Mouse (Mus musculus) kidney, adult 2 months (tissue): ENCODE results near the gene Olfr1154.

ENCODE experiments used
- CTCF ChIP-seq: fragments of 200-500 bp; conservative IDR thresholded peaks from 2 replicates; pipeline ENCODE4 v1.5.1; 2011; ENCODE audit warnings: low read depth, mild to moderate bottlenecking, control low read depth, low read length, moderate library complexity, mixed read lengths; ENCODE audit not compliant: insufficient read depth, insufficient read length
- POLR2A ChIP-seq: fragments of 200-500 bp; IDR thresholded peaks from one replicate; pipeline ENCODE4 v1.6.1; 2011; ENCODE audit warnings: low read depth, low read length, control low read depth

GRCm38 (mm10) chr2:87905066-87905465, at the start of gene Olfr1154:
- TF ChIP-seq CTCF (no peak), POLR2A (no peak)
